ENCODE assay signal across 8 mouse cellular contexts in the genomic region with DNA sequence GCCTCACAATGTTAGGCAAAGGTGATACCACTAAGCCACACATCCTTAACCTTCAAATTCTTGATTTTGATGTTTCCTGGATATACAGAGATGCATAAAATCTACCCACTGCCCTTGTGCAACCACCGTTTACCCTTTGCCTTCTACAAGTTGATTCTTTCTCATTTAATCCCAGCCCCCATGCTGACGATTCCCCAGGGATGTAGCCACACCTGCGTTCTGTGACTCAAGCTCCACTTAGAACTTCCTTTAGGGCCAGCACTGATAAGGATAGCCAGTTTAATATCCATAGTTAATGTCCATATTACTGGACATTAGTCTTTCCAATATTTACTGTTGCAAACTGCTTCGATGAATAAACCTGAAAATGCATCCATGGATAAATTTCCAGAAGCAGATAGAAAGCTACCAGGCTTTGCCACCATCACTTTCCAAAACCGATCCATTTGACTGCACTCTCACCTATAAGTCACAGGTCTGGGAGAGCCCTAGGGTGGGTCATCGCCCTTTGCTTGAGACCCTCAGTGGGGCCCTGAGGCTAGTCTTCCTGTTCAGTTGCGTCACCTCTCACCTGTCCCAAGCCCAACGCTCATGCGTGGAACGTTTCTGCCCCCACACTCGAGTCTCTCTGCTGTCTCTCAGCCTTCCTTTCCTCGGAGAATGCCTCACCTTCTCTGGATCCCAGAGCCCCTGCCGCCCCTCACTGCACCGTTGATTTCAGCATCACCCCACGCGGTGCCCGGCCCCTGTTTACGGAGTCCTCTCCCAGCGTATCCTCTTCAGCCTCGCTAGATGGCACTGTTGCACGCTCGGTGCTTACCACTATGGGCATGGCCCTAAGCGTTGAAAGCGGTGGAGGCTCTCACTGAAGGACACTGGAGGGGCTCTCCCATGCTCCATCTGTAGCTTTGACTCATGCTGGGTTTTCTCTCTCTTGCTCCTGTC. TPM values are rescaled to one million over a fixed set of nuclear protein-coding genes. Genes with fewer than 3 reads are reported as not detected.
A peak's percentile ranks its signal among the peaks of the same experiment; 100 is the strongest.
DNase-seq lines count a peak whose midpoint lies in the region; ATAC-seq and TF ChIP-seq lines count a peak whose summit lies in the region.

No protein-coding gene starts in this region.

- H3K27me3 ChIP-seq in embryonic facial prominence, embryonic 12.5 days = no peaks in the 10 kb centered on the region
- no peaks in the 10 kb centered on the region for H3K27me3 ChIP-seq in heart, adult 2 months (ENCODE audit: control insufficient read depth, insufficient read depth, low read length)
- no peaks in the 10 kb centered on the region for H3K27me3 ChIP-seq in kidney, adult 2 months (replicated peaks; ENCODE audit: control insufficient read depth, insufficient read depth, low read length)
- H3K27me3 ChIP-seq in limb, embryonic 15.5 days = no peaks in the 10 kb centered on the region
- no peaks in the 10 kb centered on the region for H3K27me3 ChIP-seq in midbrain, postnatal 0 days (ENCODE audit: insufficient read depth, low read length)

- intact Hi-C loops in heart, adult 2 months (cut with DNase I) = loop anchor here (1.0 to 5.0 kb wide), 3 partner anchors 38 to 295 kb away; partner anchors contain the start of gene Glce

- H3K9me3 ChIP-seq in embryonic facial prominence, embryonic 12.5 days = no peaks in the 10 kb centered on the region
- no peaks in the 10 kb centered on the region for H3K9me3 ChIP-seq in limb, embryonic 15.5 days
- H3K9me3 ChIP-seq in midbrain, postnatal 0 days (ENCODE audit: low read length) = no peaks in the 10 kb centered on the region

- no peaks in the 10 kb centered on the region; the same call in 1 of the 2 replicates for H3K79me2 ChIP-seq in heart, adult 2 months (replicated peaks; ENCODE audit: control insufficient read depth, insufficient read depth, low read length)

- ATAC-seq in embryonic facial prominence, embryonic 12.5 days (ENCODE audit: insufficient number of reproducible peaks, insufficient read depth, low FRiP score, low TSS enrichment) = peak; percentile 79
- ATAC-seq in limb, embryonic 15.5 days (ENCODE audit: insufficient number of reproducible peaks, low FRiP score, low TSS enrichment, low read depth) = peak; percentile 71
- peak; percentile 77 for ATAC-seq in midbrain, postnatal 0 days (ENCODE audit: low FRiP score)

- H3K4me3 ChIP-seq in embryonic facial prominence, embryonic 12.5 days = peak overlapping the region; percentile 81
- peak overlapping the region; percentile 54 for H3K4me3 ChIP-seq in heart, adult 2 months
- H3K4me3 ChIP-seq in kidney, adult 2 months (ENCODE audit: insufficient read depth, low read depth, low read length) = peak overlapping the region; percentile 45
- peak overlapping the region; percentile 73 for H3K4me3 ChIP-seq in limb, embryonic 15.5 days
- H3K4me3 ChIP-seq in midbrain, postnatal 0 days (ENCODE audit: low read depth, low read length) = peak overlapping the region; percentile 62

- peak; percentile 59; the same call in 1 of the 2 replicates for TF ChIP-seq EP300 in heart, adult 2 months (IDR thresholded peaks at IDR 0.05; ENCODE audit: insufficient read depth, low read depth, low read length)

- H3K4me2 ChIP-seq in embryonic facial prominence, embryonic 12.5 days (replicated peaks) = peak overlapping the region; percentile 91
- H3K4me2 ChIP-seq in limb, embryonic 15.5 days = peak overlapping the region; percentile 99
- H3K4me2 ChIP-seq in midbrain, postnatal 0 days (ENCODE audit: low read depth, low read length, poor library complexity, severe bottlenecking) = peak overlapping the region; percentile 100

- H3K27ac ChIP-seq in embryonic facial prominence, embryonic 12.5 days = no peak overlapping the region
- H3K27ac ChIP-seq in heart, adult 2 months = peak overlapping the region; percentile 81
- peak overlapping the region; percentile 37; the same call in 1 of the 2 replicates for H3K27ac ChIP-seq in kidney, adult 2 months (ENCODE audit: insufficient read depth, low read depth, low read length)
- no peak overlapping the region for H3K27ac ChIP-seq in limb, embryonic 15.5 days
- H3K27ac ChIP-seq in midbrain, postnatal 0 days (ENCODE audit: low read depth, low read length) = no peak overlapping the region

- peak; percentile 95 for TF ChIP-seq CTCF in heart, adult 2 months (IDR thresholded peaks at IDR 0.05)
- peak; percentile 95 for TF ChIP-seq CTCF in kidney, adult 2 months (conservative IDR thresholded peaks at IDR 0.05; ENCODE audit: insufficient read depth, insufficient read length, low read depth, low read length)
- TF ChIP-seq CTCF in midbrain, postnatal 0 days (IDR thresholded peaks at IDR 0.05) = peak; percentile 97

- peak overlapping the region; percentile 33 for H3K9ac ChIP-seq in embryonic facial prominence, embryonic 12.5 days
- peak overlapping the region; percentile 44 for H3K9ac ChIP-seq in heart, adult 2 months (ENCODE audit: low read depth, low read length)
- 0 out of 2 replicates have a peak overlapping the region, but pooled peaks have one; percentile 8 for H3K9ac ChIP-seq in limb, embryonic 15.5 days
- H3K9ac ChIP-seq in midbrain, postnatal 0 days (replicated peaks; ENCODE audit: low read length, poor library complexity, severe bottlenecking) = peak overlapping the region; percentile 54; the same call in 1 of the 2 replicates

- peaks cover 15% of the 10 kb centered on the region; the same call in 1 of the 2 replicates for H3K4me1 ChIP-seq in embryonic facial prominence, embryonic 12.5 days
- H3K4me1 ChIP-seq in heart, adult 2 months (ENCODE audit: control insufficient read depth, insufficient read depth, low read length) = no peaks in the 10 kb centered on the region
- no peaks in the 10 kb centered on the region for H3K4me1 ChIP-seq in kidney, adult 2 months (ENCODE audit: control insufficient read depth, insufficient read depth, low read length)
- H3K4me1 ChIP-seq in limb, embryonic 15.5 days = peaks cover 14% of the 10 kb centered on the region
- no peaks in the 10 kb centered on the region for H3K4me1 ChIP-seq in midbrain, postnatal 0 days (ENCODE audit: insufficient read depth, low read length)

- DNase-seq in B cell, adult 2 months = peak; percentile 79 to 81
- DNase-seq in adrenal gland, postnatal 36 days = peak; percentile 81 to 83
- DNase-seq in heart, adult 2 months = peak; percentile 80 to 83
- DNase-seq in kidney, adult 2 months = peak; percentile 79
- DNase-seq in midbrain, postnatal 0 days (ENCODE audit: low spot score) = peak; percentile 94
- DNase-seq in spleen, postnatal 4 days (ENCODE audit: low spot score in 2 of 2) = peak; percentile 78 to 91

- H3K36me3 ChIP-seq in embryonic facial prominence, embryonic 12.5 days = peaks cover 3% of the 10 kb centered on the region; the same call in 1 of the 2 replicates
- no peaks in the 10 kb centered on the region for H3K36me3 ChIP-seq in heart, adult 2 months (ENCODE audit: control insufficient read depth, insufficient read depth, low read length)
- H3K36me3 ChIP-seq in kidney, adult 2 months (ENCODE audit: control insufficient read depth, insufficient read depth, low read length) = no peaks in the 10 kb centered on the region
- no peaks in the 10 kb centered on the region for H3K36me3 ChIP-seq in limb, embryonic 15.5 days
- no peaks in the 10 kb centered on the region for H3K36me3 ChIP-seq in midbrain, postnatal 0 days (ENCODE audit: insufficient read depth, low read length)

- WGBS in embryonic facial prominence, embryonic 12.5 days = 6% methylated on average over 24 of the region's 24 CpGs
- 6% methylated on average over 24 of the region's 24 CpGs for WGBS in heart, adult 2 months
- 4% methylated on average over 24 of the region's 24 CpGs for whole genome bisulfite sequencing in kidney, adult 2 months
- WGBS in limb, embryonic 15.5 days = 6% methylated on average over 24 of the region's 24 CpGs
- WGBS in midbrain, postnatal 0 days = 5% methylated on average over 24 of the region's 24 CpGs

- no peak for TF ChIP-seq POLR2A in heart, adult 2 months (IDR thresholded peaks at IDR 0.05; ENCODE audit: insufficient read depth, low read depth, low read length)
- TF ChIP-seq POLR2A in kidney, adult 2 months (IDR thresholded peaks at IDR 0.05; ENCODE audit: low read depth, low read length) = no peak

RNA-seq across cellular contexts. Expression of gene Kif23, which starts 1.1 kb away (rescaled TPM):
- 1 to 10 TPM; 5.5 to 8.5 TPM for total RNA-seq in adrenal gland, postnatal 36 days (2021)
- polyA plus RNA-seq in embryonic facial prominence, embryonic 12.5 days (2016; fragmentation: Nextera tagmentation; extraction: Ambion mirVana) = 110 and 112 TPM in 2 replicates
- total RNA-seq in heart, adult 2 months (2021) = under 1 TPM; 0.52 to 0.68 TPM
- 0.45 and 1.0 TPM in 2 replicates for polyA plus RNA-seq in heart, adult 2 months (2012; rRNA removed)
- polyA plus RNA-seq in kidney, adult 2 months (2012; rRNA removed) = 1.1 and 1.4 TPM in 2 replicates
- 91.2 and 92.0 TPM in 2 replicates for polyA plus RNA-seq in limb, embryonic 15.5 days (2015; fragmentation: Nextera tagmentation; extraction: Ambion mirVana)
- 3.1 and 4.4 TPM in 2 replicates for total RNA-seq in midbrain, postnatal 0 days (2014; rRNA removed)
- 4.5 and 5.8 TPM in 2 replicates for polyA plus RNA-seq in midbrain, postnatal 0 days (2015; fragmentation: Nextera tagmentation; extraction: Ambion mirVana)

RNA-seq across cellular contexts. Expression of gene Rplp1, which starts 33.3 kb away (rescaled TPM):
- 1,000 to 10,000 TPM; 2,143 to 2,265 TPM for total RNA-seq in adrenal gland, postnatal 36 days (2021)
- 1,059 and 1,095 TPM in 2 replicates for polyA plus RNA-seq in embryonic facial prominence, embryonic 12.5 days (2016; fragmentation: Nextera tagmentation; extraction: Ambion mirVana)
- 1,000 to 10,000 TPM; 1,490 to 1,640 TPM for total RNA-seq in heart, adult 2 months (2021)
- 2,522 and 4,232 TPM in 2 replicates for polyA plus RNA-seq in heart, adult 2 months (2012; rRNA removed)
- polyA plus RNA-seq in kidney, adult 2 months (2012; rRNA removed) = 6,294 and 8,063 TPM in 2 replicates
- 1,380 and 1,628 TPM in 2 replicates for polyA plus RNA-seq in limb, embryonic 15.5 days (2015; fragmentation: Nextera tagmentation; extraction: Ambion mirVana)
- total RNA-seq in midbrain, postnatal 0 days (2014; rRNA removed) = 3,080 and 3,220 TPM in 2 replicates
- polyA plus RNA-seq in midbrain, postnatal 0 days (2015; fragmentation: Nextera tagmentation; extraction: Ambion mirVana) = 983 and 1,053 TPM in 2 replicates

Comparison
In these comparisons a context has a peak if more than half of its experiments do, and no peak if none do; other contexts are left out.
1. H3K27ac ChIP-seq: peak in heart, adult 2 months (single experiment) and kidney, adult 2 months (single experiment); none in embryonic facial prominence, embryonic 12.5 days (single experiment), limb, embryonic 15.5 days (single experiment) and midbrain, postnatal 0 days (single experiment).
2. RNA of gene Kif23, which starts 1.1 kb away (polyA plus RNA-seq): 110 to 112 TPM in embryonic facial prominence, embryonic 12.5 days and 91.2 to 92.0 TPM in limb, embryonic 15.5 days; 4.5 to 5.8 TPM in midbrain, postnatal 0 days, 1.1 to 1.4 TPM in kidney, adult 2 months and 0.45 to 1.0 TPM in heart, adult 2 months; every median in the first group is over 10 times any median in the second.
3. Peak in every context shown above with its lines, with median percentiles within 50 percentile points of each other: DNase-seq, ATAC-seq, H3K4me2 ChIP-seq, H3K4me3 ChIP-seq, H3K9ac ChIP-seq and CTCF ChIP-seq.